Mouse (Mus musculus): ENCODE results near the gene Abcg8. TPM values are rescaled to one million over a fixed set of nuclear protein-coding genes. Genes with fewer than 3 reads are reported as not detected.

Gene Abcg8
- total and polyA plus RNA-seq, 3 experiments, result not detected

- Histone ChIP-seq H3K27me3 (ENCODE audit: control insufficient read depth in 1 of 2, insufficient read depth in 2 of 2, low read length in 2 of 2) (no peaks in the 10 kb centered on the region), H3K9me3 (replicated peaks; ENCODE audit: insufficient read depth, low read length) (no peaks in the 10 kb centered on the region), H3K79me2 (ENCODE audit: control insufficient read depth, insufficient read depth, low read length, poor library complexity) (no peaks in the 10 kb centered on the region), H3K27ac (ENCODE audit: control insufficient read depth, low read depth, low read length) (no peak overlapping the region), H3K4me1 (ENCODE audit: control insufficient read depth in 1 of 2, insufficient read depth in 2 of 2, low read length in 2 of 2) (no peaks in the 10 kb centered on the region), H3K36me3 (ENCODE audit: control insufficient read depth in 1 of 2, insufficient read depth in 2 of 2, low read length in 2 of 2) (peaks cover 0 to 6% of the 10 kb centered on the region in 2 experiments; a peak in 2 of 4 replicates), H3K4me3 (ENCODE audit: control insufficient read depth in 1 of 2, insufficient read depth in 1 of 2, low read depth in 2 of 2, low read length in 2 of 2) (no peak overlapping the region), H3K9ac (ENCODE audit: control insufficient read depth, low read depth, low read length, poor library complexity, severe bottlenecking) (no peak overlapping the region)
- DNase-seq (ENCODE audit: low read depth, low spot score), result no peak
- TF ChIP-seq TBP (IDR thresholded peaks at IDR 0.05; ENCODE audit: low read depth, low read length), result no peak
- no peak for TF ChIP-seq ETS1 (IDR thresholded peaks at IDR 0.05; ENCODE audit: low read depth, low read length)
- TF ChIP-seq HCFC1 (IDR thresholded peaks at IDR 0.05; ENCODE audit: low read depth, low read length), result no peak
- TF ChIP-seq BHLHE40 (IDR thresholded peaks at IDR 0.05; ENCODE audit: borderline replicate concordance, low read depth, low read length), result no peak
- no peak for TF ChIP-seq NRF1 (IDR thresholded peaks at IDR 0.05; ENCODE audit: insufficient read depth, low read depth, low read length, poor library complexity, severe bottlenecking)
- TF ChIP-seq SMC3 (IDR thresholded peaks at IDR 0.05; ENCODE audit: low read depth, low read length), result no peak
- TF ChIP-seq MEF2A (IDR thresholded peaks at IDR 0.05; ENCODE audit: extremely low read depth, insufficient replicate concordance, low read depth, low read length, poor library complexity, severe bottlenecking), result no peak
- TF ChIP-seq ZNF384 (IDR thresholded peaks at IDR 0.05; ENCODE audit: low read depth, low read length), result no peak
Observed at GRCm38 (mm10) chr17:84716252-84716872, 40.3 kb downstream of the Abcg8 start.

- peaks cover 0 to 9% of the 10 kb centered on the region in 2 experiments; a peak in 2 of 4 replicates for H3K36me3 ChIP-seq (ENCODE audit: control insufficient read depth in 1 of 2, insufficient read depth in 2 of 2, low read length in 2 of 2)
Observed at GRCm38 (mm10) chr17:84717416-84717815, 41.3 kb downstream of the Abcg8 start.

GRCm38 (mm10) chr17:84719105-84719504, 43.0 kb downstream of the Abcg8 start:
- Histone ChIP-seq H3K27ac (ENCODE audit: control insufficient read depth, low read depth, low read length) (no peak overlapping the region), H3K9ac (ENCODE audit: control insufficient read depth, low read depth, low read length, poor library complexity, severe bottlenecking) (no peak overlapping the region), H3K79me2 (ENCODE audit: control insufficient read depth, insufficient read depth, low read length, poor library complexity) (no peaks in the 10 kb centered on the region), H3K9me3 (replicated peaks; ENCODE audit: insufficient read depth, low read length) (no peaks in the 10 kb centered on the region), H3K27me3 (ENCODE audit: control insufficient read depth in 1 of 2, insufficient read depth in 2 of 2, low read length in 2 of 2) (no peaks in the 10 kb centered on the region), H3K4me1 (ENCODE audit: control insufficient read depth in 1 of 2, insufficient read depth in 2 of 2, low read length in 2 of 2) (no peaks in the 10 kb centered on the region), H3K4me3 (ENCODE audit: control insufficient read depth in 1 of 2, insufficient read depth in 1 of 2, low read depth in 2 of 2, low read length in 2 of 2) (no peak overlapping the region), H3K36me3 (ENCODE audit: control insufficient read depth in 1 of 2, insufficient read depth in 2 of 2, low read length in 2 of 2) (peaks cover 0 to 15% of the 10 kb centered on the region in 2 experiments; a peak in 2 of 4 replicates)
- peak; percentile 15 for DNase-seq (ENCODE audit: low read depth, low spot score)
- TF ChIP-seq USF2 (IDR thresholded peaks at IDR 0.05; ENCODE audit: borderline replicate concordance in 1 of 2, insufficient read depth in 1 of 2, low read depth in 1 of 2, low read length in 2 of 2) (no peak), MAZ (IDR thresholded peaks at IDR 0.05; ENCODE audit: low read depth, low read length) (no peak), NRF1 (IDR thresholded peaks at IDR 0.05; ENCODE audit: insufficient read depth, low read depth, low read length, poor library complexity, severe bottlenecking) (no peak), ELF1 (IDR thresholded peaks at IDR 0.05; ENCODE audit: low read depth, low read length) (no peak), MAFK (IDR thresholded peaks at IDR 0.05; ENCODE audit: borderline replicate concordance, low read depth, low read length) (peak; percentile 94), POLR2AphosphoS5 (IDR thresholded peaks at IDR 0.05; ENCODE audit: borderline replicate concordance, low read depth, low read length) (no peak), MYC (IDR thresholded peaks at IDR 0.05; ENCODE audit: low read depth, low read length) (no peak)

More at GRCm38 (mm10) chr17:84717416-84717815, 41.3 kb downstream of the Abcg8 start:
- no peaks in the 10 kb centered on the region for H3K9me3 ChIP-seq (replicated peaks; ENCODE audit: insufficient read depth, low read length)
- no peak overlapping the region for H3K27ac ChIP-seq (ENCODE audit: control insufficient read depth, low read depth, low read length)
- H3K4me3 ChIP-seq (ENCODE audit: control insufficient read depth in 1 of 2, insufficient read depth in 1 of 2, low read depth in 2 of 2, low read length in 2 of 2), result no peak overlapping the region
- H3K9ac ChIP-seq (ENCODE audit: control insufficient read depth, low read depth, low read length, poor library complexity, severe bottlenecking), result no peak overlapping the region
- TF ChIP-seq MXI1 (IDR thresholded peaks at IDR 0.05; ENCODE audit: low read depth, low read length), result no peak
- no peak for TF ChIP-seq MAX (IDR thresholded peaks at IDR 0.05; ENCODE audit: low read length)
- TF ChIP-seq KAT2A (conservative IDR thresholded peaks at IDR 0.05; ENCODE audit: low read depth, low read length), result no peak
- TF ChIP-seq POLR2AphosphoS5 (IDR thresholded peaks at IDR 0.05; ENCODE audit: borderline replicate concordance, low read depth, low read length), result no peak
- no peak for TF ChIP-seq TCF12 (IDR thresholded peaks at IDR 0.05; ENCODE audit: low read depth, low read length)
- no peak for TF ChIP-seq USF1 (IDR thresholded peaks at IDR 0.05; ENCODE audit: low read depth, low read length)
- no peak for TF ChIP-seq SMC3 (IDR thresholded peaks at IDR 0.05; ENCODE audit: low read depth, low read length)
- TF ChIP-seq JUND (IDR thresholded peaks at IDR 0.05; ENCODE audit: low read depth, low read length), result no peak
- no peak for TF ChIP-seq GABPA (IDR thresholded peaks at IDR 0.05; ENCODE audit: low read depth, low read length)
- TF ChIP-seq MAFK (IDR thresholded peaks at IDR 0.05; ENCODE audit: borderline replicate concordance, low read depth, low read length), result no peak
- no peak for TF ChIP-seq HCFC1 (IDR thresholded peaks at IDR 0.05; ENCODE audit: low read depth, low read length)
- no peak for DNase-seq (ENCODE audit: low read depth, low spot score)
- H3K79me2 ChIP-seq (ENCODE audit: control insufficient read depth, insufficient read depth, low read length, poor library complexity), result no peaks in the 10 kb centered on the region
- H3K4me1 ChIP-seq (ENCODE audit: control insufficient read depth in 1 of 2, insufficient read depth in 2 of 2, low read length in 2 of 2), result no peaks in the 10 kb centered on the region
- no peaks in the 10 kb centered on the region for H3K27me3 ChIP-seq (ENCODE audit: control insufficient read depth in 1 of 2, insufficient read depth in 2 of 2, low read length in 2 of 2)

Measured in MEL (cell line).